In the genomic region with DNA sequence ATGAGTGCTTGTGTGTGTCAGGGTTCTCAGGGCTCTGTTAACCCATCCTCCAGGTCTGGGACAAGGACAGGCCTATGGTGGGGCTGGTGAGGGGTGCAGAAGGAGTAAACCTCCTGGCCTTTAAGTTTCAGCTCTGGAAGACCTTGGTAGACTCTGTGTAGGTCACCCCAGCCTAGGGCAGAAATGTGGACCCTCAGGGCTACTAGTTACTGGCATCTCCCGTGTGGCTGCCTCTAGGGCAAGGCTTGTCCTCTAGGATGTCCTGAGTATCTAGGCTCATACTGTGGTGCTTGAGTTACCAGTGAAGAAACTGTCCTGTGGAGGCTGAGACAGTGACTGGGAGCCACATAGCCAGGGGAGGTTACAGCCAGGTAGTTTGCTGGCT, we compare ENCODE assay signal across 9 mouse cellular contexts. TPM values are rescaled to one million over a fixed set of nuclear protein-coding genes. Genes with fewer than 3 reads are reported as not detected.
DNase-seq lines count a peak whose midpoint lies in the region; ATAC-seq and TF ChIP-seq lines count a peak whose summit lies in the region.
"Had no signal": no experiment of that assay in that cellular context is flagged by ENCODE, and none has a peak within 500 bp of the region (broad histone marks: within the 10 kb centered on the region; RNA-seq: fewer than 3 reads in every experiment).

No protein-coding gene starts in this region.

- TF ChIP-seq CTCF in liver, postnatal 0 days (IDR thresholded peaks at IDR 0.05; ENCODE audit: low read depth), result no peak

- TF ChIP-seq EP300 in liver, postnatal 0 days (IDR thresholded peaks at IDR 0.05; ENCODE audit: low read depth), result no peak

- peak overlapping the region; percentile 44 for H3K27ac ChIP-seq in liver, embryonic 11.5 days (ENCODE audit: low read depth, low read length)
- no peak overlapping the region for H3K27ac ChIP-seq in liver, postnatal 0 days (ENCODE audit: low read depth)
- H3K27ac ChIP-seq in embryonic facial prominence, embryonic 12.5 days, result peak overlapping the region; percentile 78
- peak overlapping the region; percentile 49 for H3K27ac ChIP-seq in limb, embryonic 14.5 days (replicated peaks; ENCODE audit: low read depth, low read length)
- H3K27ac ChIP-seq: liver, embryonic 14.5 days had no signal

- DNase-seq in heart, adult 11 months, result peak; percentile 90
- no peak for DNase-seq in heart, adult 18-20 months
- no peak for DNase-seq in liver, embryonic 11.5 days (ENCODE audit: low spot score)
- DNase-seq in liver, postnatal 0 days, result no peak
- DNase-seq in limb, embryonic 14.5 days (ENCODE audit: low spot score), result no peak
- no peak for DNase-seq in thymus, postnatal 4 days
- no peak for DNase-seq in urinary bladder, postnatal 25 days (ENCODE audit: low spot score)

- no peak for ATAC-seq in liver, embryonic 11.5 days (replicated peaks; ENCODE audit: low FRiP score)
- no peak for ATAC-seq in liver, postnatal 0 days
- ATAC-seq in embryonic facial prominence, embryonic 12.5 days (ENCODE audit: insufficient number of reproducible peaks, insufficient read depth, low FRiP score, low TSS enrichment), result no peak
- no peak for ATAC-seq in limb, embryonic 14.5 days (ENCODE audit: low FRiP score, low read depth)

- H3K27me3 ChIP-seq in liver, embryonic 11.5 days (replicated peaks; ENCODE audit: control insufficient read depth, insufficient read depth, low read length), result no peaks in the 10 kb centered on the region
- no peaks in the 10 kb centered on the region for H3K27me3 ChIP-seq in liver, postnatal 0 days (ENCODE audit: insufficient read depth, low read length)
- H3K27me3 ChIP-seq in embryonic facial prominence, embryonic 12.5 days, result no peaks in the 10 kb centered on the region
- no peaks in the 10 kb centered on the region for H3K27me3 ChIP-seq in limb, embryonic 14.5 days (ENCODE audit: control insufficient read depth, insufficient read depth, low read length)

- no peak overlapping the region for H3K4me3 ChIP-seq in liver, embryonic 11.5 days (ENCODE audit: low read depth, low read length)
- H3K4me3 ChIP-seq in liver, postnatal 0 days (ENCODE audit: low read depth, low read length), result no peak overlapping the region
- no peak overlapping the region for H3K4me3 ChIP-seq in embryonic facial prominence, embryonic 12.5 days
- H3K4me3 ChIP-seq in limb, embryonic 14.5 days (replicated peaks; ENCODE audit: low read length), result no peak overlapping the region

- no peak overlapping the region for H3K4me2 ChIP-seq in liver, embryonic 11.5 days
- H3K4me2 ChIP-seq in liver, postnatal 0 days (ENCODE audit: low read depth, low read length), result no peak overlapping the region
- H3K4me2 ChIP-seq in embryonic facial prominence, embryonic 12.5 days (replicated peaks), result peak overlapping the region; percentile 16; the same call in 1 of the 2 replicates
- peak overlapping the region; percentile 33 for H3K4me2 ChIP-seq in limb, embryonic 14.5 days (replicated peaks; ENCODE audit: low read depth, low read length, severe bottlenecking)

- no peaks in the 10 kb centered on the region for H3K36me3 ChIP-seq in liver, embryonic 11.5 days (ENCODE audit: control insufficient read depth, insufficient read depth, low read length)
- H3K36me3 ChIP-seq in liver, postnatal 0 days (replicated peaks; ENCODE audit: insufficient read depth, low read length), result no peaks in the 10 kb centered on the region
- H3K36me3 ChIP-seq in embryonic facial prominence, embryonic 12.5 days, result peaks cover 3% of the 10 kb centered on the region; the same call in 1 of the 2 replicates
- H3K36me3 ChIP-seq in limb, embryonic 14.5 days (ENCODE audit: control insufficient read depth, insufficient read depth, low read length), result peaks cover 2% of the 10 kb centered on the region

- TF ChIP-seq POLR2A in limb, embryonic 14.5 days (IDR thresholded peaks at IDR 0.05; ENCODE audit: borderline replicate concordance, extremely low read depth, insufficient read depth, insufficient read length), result no peak

- H3K9ac ChIP-seq in liver, embryonic 11.5 days (ENCODE audit: low read depth, low read length), result no peak overlapping the region
- no peak overlapping the region for H3K9ac ChIP-seq in liver, postnatal 0 days (replicated peaks)
- H3K9ac ChIP-seq in embryonic facial prominence, embryonic 12.5 days, result no peak overlapping the region
- H3K9ac ChIP-seq in limb, embryonic 14.5 days (ENCODE audit: low read depth, low read length, severe bottlenecking), result 0 out of 2 replicates have a peak overlapping the region, but pooled peaks have one; percentile 25
- H3K9ac ChIP-seq: liver, embryonic 14.5 days had no signal

- 88% methylated on average over 1 of the region's 1 CpGs for WGBS in liver, embryonic 11.5 days
- WGBS in liver, postnatal 0 days (ENCODE audit: insufficient replicate concordance), result 67% methylated on average over 1 of the region's 1 CpGs
- 42% methylated on average over 1 of the region's 1 CpGs for WGBS in embryonic facial prominence, embryonic 12.5 days
- WGBS in limb, embryonic 14.5 days, result 43% methylated on average over 1 of the region's 1 CpGs

- no peaks in the 10 kb centered on the region for H3K9me3 ChIP-seq in liver, embryonic 11.5 days (ENCODE audit: control insufficient read depth, low read length)
- no peaks in the 10 kb centered on the region for H3K9me3 ChIP-seq in liver, postnatal 0 days (ENCODE audit: low read length)
- no peaks in the 10 kb centered on the region for H3K9me3 ChIP-seq in embryonic facial prominence, embryonic 12.5 days
- H3K9me3 ChIP-seq in limb, embryonic 14.5 days (ENCODE audit: control insufficient read depth, low read length), result no peaks in the 10 kb centered on the region

- peaks cover 76% of the 10 kb centered on the region for H3K4me1 ChIP-seq in liver, embryonic 11.5 days (replicated peaks; ENCODE audit: control insufficient read depth, insufficient read depth, low read length)
- H3K4me1 ChIP-seq in liver, postnatal 0 days (ENCODE audit: insufficient read depth), result peaks cover 36% of the 10 kb centered on the region
- peaks cover 94% of the 10 kb centered on the region for H3K4me1 ChIP-seq in embryonic facial prominence, embryonic 12.5 days
- H3K4me1 ChIP-seq in limb, embryonic 14.5 days (ENCODE audit: control insufficient read depth, insufficient read depth, low read length), result peaks cover 83% of the 10 kb centered on the region

RNA-seq across cellular contexts. Expression of a gene that starts 8.9 kb away (rescaled TPM):
- 1 to 10 TPM; 6.2 to 8.5 TPM for total RNA-seq in heart, adult 18-20 months (2021)
- 10.8 and 11.7 TPM in 2 replicates for polyA plus RNA-seq in liver, embryonic 11.5 days (2014; fragmentation: Nextera tagmentation; extraction: Ambion mirVana)
- 1.7 and 1.9 TPM in 2 replicates for polyA plus RNA-seq in liver, postnatal 0 days (2015; fragmentation: Nextera tagmentation; extraction: Ambion mirVana)
- 33.0 and 33.4 TPM in 2 replicates for polyA plus RNA-seq in embryonic facial prominence, embryonic 12.5 days (2016; fragmentation: Nextera tagmentation; extraction: Ambion mirVana)
- polyA plus RNA-seq in limb, embryonic 14.5 days (2012; rRNA removed), result 83.8 and 110 TPM in 2 replicates
- 45.9 and 53.3 TPM in 2 replicates for polyA plus RNA-seq in limb, embryonic 14.5 days (2014; fragmentation: Nextera tagmentation; extraction: Ambion mirVana)

RNA-seq across cellular contexts. Expression of a gene that starts 21.3 kb away (rescaled TPM):
- 100 to 1,000 TPM; 154 TPM for total RNA-seq in heart, adult 18-20 months (2021)
- 110 and 116 TPM in 2 replicates for polyA plus RNA-seq in liver, embryonic 11.5 days (2014; fragmentation: Nextera tagmentation; extraction: Ambion mirVana)
- 59.7 and 66.3 TPM in 2 replicates for polyA plus RNA-seq in liver, postnatal 0 days (2015; fragmentation: Nextera tagmentation; extraction: Ambion mirVana)
- polyA plus RNA-seq in embryonic facial prominence, embryonic 12.5 days (2016; fragmentation: Nextera tagmentation; extraction: Ambion mirVana), result 96.4 and 104 TPM in 2 replicates
- polyA plus RNA-seq in limb, embryonic 14.5 days (2012; rRNA removed), result 72.7 and 80.1 TPM in 2 replicates
- 92.5 and 94.1 TPM in 2 replicates for polyA plus RNA-seq in limb, embryonic 14.5 days (2014; fragmentation: Nextera tagmentation; extraction: Ambion mirVana)

RNA-seq across cellular contexts. Expression of a gene that starts 36.3 kb away (rescaled TPM):
- total RNA-seq in heart, adult 18-20 months (2021), result 1 to 10 TPM; 7.7 to 9.7 TPM
- 9.3 and 9.4 TPM in 2 replicates for polyA plus RNA-seq in liver, embryonic 11.5 days (2014; fragmentation: Nextera tagmentation; extraction: Ambion mirVana)
- polyA plus RNA-seq in liver, postnatal 0 days (2015; fragmentation: Nextera tagmentation; extraction: Ambion mirVana), result 1.6 and 1.9 TPM in 2 replicates
- polyA plus RNA-seq in embryonic facial prominence, embryonic 12.5 days (2016; fragmentation: Nextera tagmentation; extraction: Ambion mirVana), result 23.4 and 24.1 TPM in 2 replicates
- 75.7 and 117 TPM in 2 replicates for polyA plus RNA-seq in limb, embryonic 14.5 days (2012; rRNA removed)
- 35.7 and 36.8 TPM in 2 replicates for polyA plus RNA-seq in limb, embryonic 14.5 days (2014; fragmentation: Nextera tagmentation; extraction: Ambion mirVana)

RNA-seq across cellular contexts. Expression of a gene that starts 36.3 kb away (rescaled TPM):
- 100 to 1,000 TPM; 152 to 155 TPM for total RNA-seq in heart, adult 18-20 months (2021)
- polyA plus RNA-seq in liver, embryonic 11.5 days (2014; fragmentation: Nextera tagmentation; extraction: Ambion mirVana), result 104 and 111 TPM in 2 replicates
- 66.0 and 70.5 TPM in 2 replicates for polyA plus RNA-seq in liver, postnatal 0 days (2015; fragmentation: Nextera tagmentation; extraction: Ambion mirVana)
- 57.1 and 59.8 TPM in 2 replicates for polyA plus RNA-seq in embryonic facial prominence, embryonic 12.5 days (2016; fragmentation: Nextera tagmentation; extraction: Ambion mirVana)
- polyA plus RNA-seq in limb, embryonic 14.5 days (2012; rRNA removed), result 27.0 and 30.2 TPM in 2 replicates
- 52.4 and 54.7 TPM in 2 replicates for polyA plus RNA-seq in limb, embryonic 14.5 days (2014; fragmentation: Nextera tagmentation; extraction: Ambion mirVana)

RNA-seq across cellular contexts. Expression of a gene that starts 43.8 kb away (rescaled TPM):
- 1 to 10 TPM; 2.1 to 2.6 TPM for total RNA-seq in heart, adult 18-20 months (2021)
- 23.3 and 25.1 TPM in 2 replicates for polyA plus RNA-seq in liver, embryonic 11.5 days (2014; fragmentation: Nextera tagmentation; extraction: Ambion mirVana)
- polyA plus RNA-seq in liver, postnatal 0 days (2015; fragmentation: Nextera tagmentation; extraction: Ambion mirVana), result 3.9 and 5.6 TPM in 2 replicates
- 27.8 and 31.5 TPM in 2 replicates for polyA plus RNA-seq in embryonic facial prominence, embryonic 12.5 days (2016; fragmentation: Nextera tagmentation; extraction: Ambion mirVana)
- polyA plus RNA-seq in limb, embryonic 14.5 days (2012; rRNA removed), result 29.9 and 31.5 TPM in 2 replicates
- 19.6 and 22.8 TPM in 2 replicates for polyA plus RNA-seq in limb, embryonic 14.5 days (2014; fragmentation: Nextera tagmentation; extraction: Ambion mirVana)

Comparison
In these comparisons a context has a peak if more than half of its experiments do, and no peak if none do; other contexts are left out.
1. H3K4me2 ChIP-seq: peak in embryonic facial prominence, embryonic 12.5 days (single experiment) and limb, embryonic 14.5 days (single experiment); none in liver, embryonic 11.5 days (single experiment) and liver, postnatal 0 days (single experiment).